Mouse (Mus musculus) heart, postnatal 14 days (tissue): ENCODE measurements around the gene Cnbd2. TPM values are rescaled to one million over a fixed set of nuclear protein-coding genes. Genes with fewer than 3 reads are reported as not detected.
"Not testable (repeated sequence)": the region's sequence is repeated elsewhere in the genome, so short reads cannot be mapped to it uniquely, and the experiment has no call there.

Experiments used
- DNase-seq, 2 experiments: peaks; one replicate each; pipeline ENCODE4 v3.0.0; 2021 to 2022
- intact Hi-C: fragments of 180-260 bp; cut with DNase I; formaldehyde crosslinking; loops from one replicate; pipeline ENCODE4 v1.15.1; 2025
- total RNA-seq, 2 experiments: library from RNA; stranded (reverse); gene quantifications; 2 replicates each; pipeline ENCODE4 v1.2.3; 2021

Gene Cnbd2
- total RNA-seq, 2 experiments from 2014 or later, result 0.91 to 1.5 TPM

DNA sequence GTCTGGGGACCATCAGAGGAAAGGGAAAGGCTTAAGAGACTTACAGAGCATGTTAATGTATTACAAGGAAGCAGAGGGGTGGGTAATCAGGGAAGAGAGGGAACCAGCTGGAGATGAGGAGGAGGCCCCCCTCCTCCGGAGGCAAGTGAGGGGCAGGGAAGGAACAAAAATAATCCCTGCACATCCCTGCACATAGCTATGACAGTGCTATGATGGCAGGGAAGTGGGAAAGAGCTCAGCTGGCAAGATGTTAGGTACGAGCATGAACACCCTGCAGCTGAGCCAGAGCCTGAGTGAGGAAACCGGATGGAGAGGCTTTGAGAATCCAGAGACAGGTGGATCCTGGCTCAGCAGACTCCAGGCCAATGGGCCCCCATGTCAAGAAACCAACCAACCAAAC is 56.4 kb downstream of the Cnbd2 start:
- intact Hi-C loops, result no loop called here

DNA sequence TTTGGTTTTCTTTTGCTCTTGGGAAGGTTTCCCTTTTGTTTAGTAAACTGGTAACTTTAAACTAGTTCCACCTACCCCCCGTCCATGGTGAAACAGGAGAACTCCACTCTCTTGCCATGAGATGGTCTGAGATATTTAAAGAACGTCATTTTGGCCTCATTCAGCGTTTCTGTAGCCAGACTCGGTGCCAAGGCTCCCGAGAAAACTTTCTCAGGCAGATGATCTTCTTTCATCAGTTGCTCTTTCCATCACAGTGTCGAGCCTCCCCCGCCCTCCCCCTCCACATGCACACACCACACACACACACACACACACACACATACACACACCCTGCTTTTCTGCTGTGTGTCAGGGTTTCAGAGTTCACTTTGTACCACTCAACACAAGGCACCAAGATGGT is 58.8 kb downstream of the Cnbd2 start:
- intact Hi-C loops, result no loop called here
- DNase-seq, result no peak

More for the DNA sequence above, 56.4 kb downstream of the Cnbd2 start:
- DNase-seq, result no peak

DNA sequence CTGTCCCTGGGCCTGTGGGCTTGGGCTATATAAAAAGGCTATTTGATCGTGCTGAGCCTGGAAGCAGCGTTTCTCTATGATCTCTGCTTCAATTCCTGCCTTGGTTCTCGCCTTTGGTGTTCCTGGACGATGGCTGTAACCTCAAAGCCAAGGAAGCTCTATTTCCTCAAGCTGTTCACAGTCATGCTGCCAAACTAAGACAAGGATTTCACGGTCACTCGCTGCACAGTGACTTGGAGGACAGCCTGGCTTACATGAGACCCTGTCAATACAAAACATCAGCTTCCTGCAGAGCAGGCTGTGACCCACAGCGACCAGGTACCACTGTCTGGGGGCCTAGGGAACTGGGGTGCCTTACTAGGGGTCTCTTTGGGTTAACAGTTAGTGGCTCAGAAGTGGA is 64.9 kb downstream of the Cnbd2 start:
- DNase-seq, result no peak
- intact Hi-C loops, result no loop called here

DNA sequence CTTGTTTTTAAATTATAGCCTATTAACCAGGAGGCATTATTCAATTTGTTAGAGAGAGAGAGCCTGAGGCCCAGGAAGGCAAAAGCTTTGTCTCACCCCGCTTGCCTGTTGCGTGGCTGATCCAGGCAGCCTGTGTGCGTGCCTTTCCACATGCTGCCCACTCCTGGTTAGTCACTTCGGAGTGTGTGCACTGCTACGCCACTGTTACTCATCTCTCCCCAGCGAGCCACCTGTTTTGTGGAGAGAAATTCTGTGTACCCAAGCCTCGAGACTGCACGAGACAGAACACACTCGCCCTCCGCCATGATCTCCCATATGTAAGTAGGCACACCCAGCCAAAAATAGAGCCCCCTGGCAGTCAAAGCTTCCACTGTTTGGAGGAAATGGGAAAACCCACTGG is 67.8 kb downstream of the Cnbd2 start:
- intact Hi-C loops, result no loop called here
- DNase-seq, result no peak

DNA sequence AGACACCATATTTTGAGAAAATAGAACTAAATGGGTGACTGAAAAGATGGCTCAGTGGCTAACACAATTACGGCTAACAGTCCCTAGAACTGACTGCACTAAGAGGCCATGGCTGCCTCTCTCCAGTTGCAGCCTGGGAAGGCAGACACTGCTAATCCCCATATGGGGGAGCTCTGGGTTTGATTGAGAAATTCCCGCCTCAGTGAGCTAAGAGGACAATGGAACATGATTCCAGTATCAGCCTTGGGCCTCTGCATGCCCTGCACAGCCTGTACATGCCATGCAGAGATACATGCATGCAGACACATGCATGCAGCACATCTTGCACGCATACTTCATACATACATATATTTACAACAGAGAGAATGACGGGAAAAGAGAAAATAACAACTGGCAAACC is 69.3 kb downstream of the Cnbd2 start:
- no peak for DNase-seq
- intact Hi-C loops, result no loop called here

DNA sequence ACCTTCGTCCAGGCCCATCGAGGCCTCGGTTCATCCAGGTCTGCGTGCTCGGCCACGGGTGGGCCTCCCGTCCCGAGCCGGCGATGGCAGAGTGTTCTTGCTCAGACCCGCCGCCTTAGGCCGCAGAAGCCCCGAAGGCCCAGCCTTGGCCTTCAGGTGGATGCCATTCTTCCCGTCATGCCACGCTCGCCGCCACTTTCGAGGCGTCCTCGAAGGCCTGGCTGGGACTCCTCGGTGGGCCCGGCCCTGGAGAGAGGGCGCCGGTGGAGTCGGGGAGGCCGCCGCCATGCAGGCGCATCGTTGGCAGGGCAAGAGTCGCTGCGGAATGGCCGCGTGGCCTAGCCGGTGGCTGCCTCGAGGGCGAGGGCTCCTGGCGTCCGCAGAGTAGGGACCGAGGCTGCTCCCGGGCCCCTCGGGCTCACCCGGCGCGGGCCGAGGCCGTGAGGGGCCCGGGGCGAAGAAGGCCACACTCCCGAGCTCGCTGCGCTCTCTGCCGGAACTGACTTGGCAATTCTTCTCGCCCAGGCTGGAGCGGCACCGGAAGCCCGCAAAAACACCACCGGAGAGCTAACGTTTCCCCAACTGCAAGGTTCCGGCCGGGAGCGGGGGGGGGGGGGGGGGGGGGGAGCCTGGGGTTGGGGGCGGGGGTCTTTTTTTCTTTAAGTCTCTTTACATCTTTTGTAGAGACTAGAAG is 80.5 kb downstream of the Cnbd2 start:
- intact Hi-C loops, result loop anchor here (5.0 kb wide), 1 partner anchor 70 kb away; no protein-coding TSS in a partner anchor
- DNase-seq, result peak; percentile 74 to 82

DNA sequence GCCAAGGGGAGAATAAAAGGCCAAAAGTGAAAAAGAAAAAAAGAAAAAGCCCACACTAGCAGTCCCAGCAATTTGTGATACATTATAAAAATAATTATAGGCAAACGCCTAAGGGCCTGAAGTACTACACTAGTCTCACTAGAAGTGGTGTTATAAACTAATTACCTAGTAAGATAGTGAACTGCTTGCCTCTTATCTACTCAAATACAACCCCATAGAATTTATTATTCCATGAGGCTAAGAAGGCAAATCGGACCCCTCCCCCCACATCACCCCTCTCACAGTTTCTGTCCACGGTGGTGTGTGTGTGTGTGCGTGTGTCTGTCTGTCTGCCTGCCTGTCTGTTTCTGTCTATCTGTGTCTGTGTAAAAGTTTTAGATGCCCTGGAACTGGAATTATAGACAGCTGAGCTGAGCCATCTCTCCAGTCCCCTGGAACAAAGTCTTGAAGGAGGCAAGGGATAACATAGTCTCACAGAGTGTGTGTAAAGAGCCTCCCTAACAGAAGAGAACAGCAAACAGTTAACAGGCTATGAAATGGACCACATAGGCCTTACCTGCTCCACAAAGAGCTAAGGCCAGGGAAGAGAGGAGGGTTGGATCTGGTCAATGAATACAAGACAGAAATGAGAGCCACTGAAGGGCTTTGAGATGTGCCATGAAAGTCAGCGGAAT is 81.2 kb downstream of the Cnbd2 start:
- DNase-seq, result no peak
- intact Hi-C loops, result loop anchor here (5.0 kb wide), 1 partner anchor 69 kb away; no protein-coding TSS in a partner anchor

DNA sequence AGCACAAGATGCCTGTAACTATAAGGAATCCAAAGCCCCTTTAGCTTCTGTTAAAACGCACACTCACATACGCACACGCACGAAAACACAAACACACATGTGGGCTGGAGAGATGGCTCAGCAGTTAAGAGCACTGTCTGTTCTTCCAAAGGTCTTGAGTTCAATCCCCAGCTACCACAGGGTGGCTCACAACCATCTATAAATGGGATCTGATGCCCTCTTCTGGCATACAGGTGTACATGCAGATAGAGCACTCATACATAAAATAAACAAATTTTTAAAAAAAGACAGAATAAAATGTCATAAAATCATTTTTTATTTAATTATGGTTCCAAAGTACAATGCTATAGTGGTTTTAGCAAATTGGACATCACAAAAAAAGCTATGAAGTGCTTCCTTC is 82.2 kb downstream of the Cnbd2 start:
- intact Hi-C loops, result loop anchor here (5.0 kb wide), 1 partner anchor 68 kb away; no protein-coding TSS in a partner anchor
- DNase-seq, result no peak

DNA sequence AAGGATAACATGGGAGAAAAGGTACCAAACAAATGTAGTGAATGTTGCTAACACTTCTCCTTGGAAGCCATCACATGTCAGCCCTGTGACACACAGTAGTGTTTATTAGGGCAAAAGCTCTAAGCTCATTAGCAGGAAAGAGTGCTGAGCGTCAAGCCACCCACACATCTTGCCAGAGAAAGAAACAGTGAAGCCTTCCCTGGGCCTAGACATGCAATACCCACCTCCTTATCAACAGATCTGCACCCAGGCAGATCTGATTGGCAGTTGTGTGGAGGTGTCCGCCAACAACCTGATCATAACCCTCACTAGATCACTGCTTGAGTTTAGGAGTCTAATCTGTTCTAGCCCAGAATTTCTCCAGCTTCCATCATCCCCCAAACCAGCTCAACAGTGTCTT is 84.0 kb downstream of the Cnbd2 start:
- DNase-seq, result no peak
- intact Hi-C loops, result no loop called here

DNA sequence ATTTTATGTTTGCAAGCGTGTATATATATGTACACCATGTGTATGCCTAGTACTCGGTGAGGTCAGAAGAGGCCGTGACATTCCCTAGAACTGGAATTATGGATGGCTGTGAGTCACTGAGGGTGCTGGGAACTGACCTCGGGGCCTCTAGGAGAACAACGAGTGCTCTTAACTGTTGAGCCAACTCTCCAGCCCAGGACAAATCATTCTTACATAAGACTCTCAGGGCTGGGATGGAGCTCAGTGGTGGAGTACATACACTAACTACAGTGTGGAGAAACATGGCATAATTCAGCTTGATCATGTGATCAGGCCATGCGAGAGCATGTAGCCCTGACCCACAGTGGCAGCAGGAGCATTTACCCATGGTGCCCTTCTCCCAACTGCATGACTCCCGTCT is 85.9 kb downstream of the Cnbd2 start:
- no peak for DNase-seq
- intact Hi-C loops, result no loop called here

DNA sequence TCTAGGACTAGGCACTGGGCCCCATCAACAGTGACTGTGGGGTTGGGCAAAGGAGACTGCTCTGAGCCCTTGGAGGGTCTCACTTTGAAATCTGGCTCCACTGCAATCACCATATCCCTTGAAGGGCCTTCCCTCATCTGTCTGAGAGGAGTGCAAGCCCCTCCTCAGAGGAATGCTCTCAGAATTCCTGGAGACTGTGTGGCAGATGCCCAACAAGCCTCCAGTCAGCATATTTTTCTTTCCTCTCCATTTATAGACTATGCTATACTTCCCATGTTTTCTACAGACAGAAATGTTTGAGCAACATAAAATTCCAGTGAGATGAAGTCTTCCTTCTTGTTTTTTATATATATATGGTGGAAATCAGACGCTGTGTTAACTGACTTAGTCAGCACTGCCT is 87.4 kb downstream of the Cnbd2 start:
- no peak for DNase-seq
- intact Hi-C loops, result no loop called here

DNA sequence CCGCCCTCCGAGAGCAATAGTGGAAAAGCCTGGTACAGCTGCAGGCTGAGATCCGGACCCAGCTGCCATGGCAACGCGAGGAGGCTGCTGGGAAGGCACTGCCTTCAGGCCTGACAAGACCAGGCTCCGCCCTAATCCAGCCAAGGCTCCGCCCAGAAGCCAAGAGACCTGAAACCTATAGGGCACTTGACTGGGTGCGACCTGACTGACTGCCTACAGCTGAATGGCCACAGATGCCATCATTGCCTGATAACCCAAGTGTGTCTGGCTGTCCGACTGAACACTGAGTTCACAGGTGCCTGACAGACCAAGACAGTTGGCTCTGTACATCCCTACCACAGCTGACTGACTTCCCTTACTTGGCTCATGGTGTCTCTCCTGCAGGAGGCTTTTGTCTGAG is 89.2 kb downstream of the Cnbd2 start:
- no peak for DNase-seq
- intact Hi-C loops, result no loop called here

DNA sequence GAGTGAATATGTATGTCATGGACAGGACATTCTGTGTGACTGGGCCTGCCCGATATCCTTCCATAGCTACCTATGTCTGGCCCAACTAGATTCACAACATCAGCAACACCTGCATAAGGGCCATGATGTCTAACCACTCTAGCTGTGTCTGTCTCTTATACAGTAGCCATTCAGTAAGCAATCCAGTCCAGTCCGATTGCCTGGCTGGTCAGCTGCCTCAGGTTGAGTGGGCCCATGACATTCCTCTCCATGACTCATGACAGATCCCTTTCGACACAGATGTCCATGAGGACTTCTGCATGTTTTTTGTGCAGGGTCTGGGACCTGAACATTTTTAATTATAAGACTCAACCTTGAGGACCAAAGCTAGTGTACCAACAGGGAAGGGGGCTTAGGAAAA is 89.9 kb downstream of the Cnbd2 start:
- intact Hi-C loops, result no loop called here
- no peak for DNase-seq

DNA sequence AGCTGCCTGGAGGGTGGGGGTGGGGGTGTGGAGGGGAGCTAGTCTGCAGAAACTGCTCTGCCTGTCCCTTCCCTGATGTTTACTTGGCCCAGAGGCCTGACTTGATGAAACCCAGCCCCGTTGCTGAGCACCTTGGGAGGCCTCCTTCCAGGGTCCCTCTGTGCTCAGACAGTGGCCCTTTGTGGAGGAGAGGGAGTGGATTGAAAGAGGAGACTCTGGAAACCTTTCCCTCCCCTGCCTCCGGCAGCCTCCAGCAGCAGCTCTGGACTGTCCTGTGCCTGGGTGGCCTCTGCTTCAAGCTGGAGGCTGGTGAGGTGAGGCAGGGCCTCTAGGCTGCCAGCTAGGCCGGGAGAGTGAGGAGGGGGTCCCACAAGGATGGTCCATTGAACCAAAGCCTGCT is 94.9 kb downstream of the Cnbd2 start:
- intact Hi-C loops, result no loop called here
- no peak for DNase-seq

DNA sequence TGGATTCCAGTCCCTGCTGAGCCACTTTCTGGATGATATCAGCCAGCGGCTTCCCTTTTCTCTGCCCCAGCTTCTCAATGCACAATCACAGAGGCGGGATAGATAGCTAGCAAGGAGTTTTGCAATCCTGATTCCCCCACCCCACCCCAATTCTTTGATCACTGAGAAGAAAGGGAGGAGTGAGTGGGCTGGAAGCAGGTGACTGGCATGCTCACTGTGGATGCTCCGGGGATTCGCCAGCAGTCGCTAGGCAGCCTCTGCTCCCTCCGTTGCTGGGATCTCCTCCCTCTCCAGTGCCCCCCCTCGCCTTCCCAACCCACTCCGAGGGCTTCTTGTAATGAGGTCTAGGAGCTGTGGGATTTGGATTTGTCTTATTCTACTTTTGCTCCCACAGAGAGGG is 96.1 kb downstream of the Cnbd2 start:
- intact Hi-C loops, result no loop called here

DNA sequence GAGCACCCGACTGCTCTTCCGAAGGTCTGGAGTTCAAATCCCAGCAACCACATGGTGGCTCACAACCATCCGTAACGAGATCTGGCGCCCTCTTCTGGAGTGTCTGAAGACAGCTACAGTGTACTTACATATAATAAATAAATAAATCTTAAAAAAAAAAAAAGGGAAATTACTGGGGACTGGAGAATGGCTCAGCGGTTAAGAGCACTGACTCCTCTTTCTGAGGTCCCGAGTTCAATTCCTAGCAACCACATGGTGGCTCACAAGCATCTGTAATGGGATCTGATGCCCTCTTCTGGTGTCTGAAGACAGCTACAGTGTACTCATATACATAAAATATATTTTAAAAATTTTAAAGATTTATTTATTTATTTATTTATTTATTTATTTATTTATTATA is 99.2 kb downstream of the Cnbd2 start:
- DNase-seq, intact Hi-C loops: not testable (repeated sequence)

More for the DNA sequence above, 96.1 kb downstream of the Cnbd2 start:
- DNase-seq, result no peak

DNA sequence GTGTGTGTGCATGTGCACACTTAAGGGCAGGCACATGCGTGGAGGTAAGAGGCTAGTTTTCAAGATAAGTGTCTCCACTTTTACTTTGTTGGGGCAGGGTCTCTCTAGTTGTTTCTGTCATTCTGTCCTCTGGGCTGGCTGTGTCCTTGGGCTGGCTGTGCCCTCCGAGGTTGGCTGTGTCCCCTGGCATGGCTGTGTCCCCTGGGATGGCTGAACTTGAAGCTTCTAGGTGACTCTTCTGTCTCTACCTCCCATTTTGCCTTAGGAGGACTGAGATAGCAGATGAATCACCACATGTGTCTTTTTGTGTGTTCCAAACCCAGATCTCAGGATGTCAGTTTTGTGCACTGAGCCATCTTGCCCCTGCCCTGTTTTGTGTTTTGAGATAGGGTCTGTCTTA is 102.9 kb downstream of the Cnbd2 start:
- intact Hi-C loops, result no loop called here
- no peak for DNase-seq

DNA sequence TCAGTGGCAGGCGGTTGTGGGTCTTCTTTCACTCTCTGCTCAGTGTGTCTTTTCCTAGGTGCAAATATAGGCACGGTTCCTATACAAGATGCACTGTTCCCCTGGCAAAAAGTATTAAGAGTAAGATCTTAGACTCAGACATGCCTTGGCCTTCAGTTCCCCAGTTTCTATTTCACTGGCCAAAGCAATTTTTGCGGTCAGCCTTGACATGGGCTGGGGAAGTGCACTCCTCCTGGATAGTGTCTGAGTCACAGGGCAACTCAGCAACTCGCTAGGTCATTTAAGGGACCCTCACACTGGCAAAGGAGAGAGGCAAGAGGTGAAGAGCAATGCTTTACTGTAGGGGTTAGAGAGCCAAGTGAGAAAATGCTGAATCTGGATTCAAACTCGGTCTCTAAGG is 103.6 kb downstream of the Cnbd2 start:
- intact Hi-C loops, result no loop called here
- DNase-seq, result no peak

DNA sequence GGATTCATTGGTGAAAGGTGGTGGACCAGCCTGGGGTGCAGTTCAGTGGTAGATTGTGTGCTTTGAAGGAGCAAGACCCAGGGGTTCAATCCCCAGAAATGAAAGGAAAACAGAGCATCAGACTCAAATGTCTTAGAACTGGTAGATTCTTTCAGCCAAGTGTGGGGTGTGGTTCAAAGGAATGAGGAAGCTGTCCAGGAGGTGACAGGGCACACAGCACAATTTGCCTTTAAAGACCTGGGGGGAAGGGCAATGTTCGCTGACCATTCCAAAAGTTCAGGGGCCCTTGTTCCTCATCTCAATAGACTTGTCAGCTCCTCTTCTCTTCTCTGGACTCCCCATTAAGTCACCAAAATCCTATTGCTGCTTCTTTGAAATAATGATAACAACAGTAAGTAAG is 105.1 kb downstream of the Cnbd2 start:
- intact Hi-C loops, result no loop called here
- DNase-seq, result no peak

DNA sequence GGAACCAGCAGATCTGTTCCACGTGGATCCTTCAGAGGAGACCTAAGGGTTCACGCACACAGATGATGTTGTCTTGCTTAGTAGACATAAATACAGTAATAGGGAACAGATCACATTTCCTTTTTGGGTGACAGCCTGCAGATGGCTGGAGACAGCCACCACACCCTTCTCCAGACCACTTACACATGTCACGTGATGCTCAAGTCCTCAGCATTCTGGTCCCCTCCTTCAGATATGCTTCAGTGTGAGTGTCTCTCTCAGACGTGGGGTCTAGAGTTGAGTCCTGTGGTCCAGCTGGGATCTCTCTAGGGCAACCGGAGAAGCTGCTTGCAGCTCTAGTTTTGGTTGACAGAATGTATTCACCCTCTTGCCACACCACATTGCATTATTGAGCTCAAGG is 106.4 kb downstream of the Cnbd2 start:
- intact Hi-C loops, result no loop called here
- no peak for DNase-seq

DNA sequence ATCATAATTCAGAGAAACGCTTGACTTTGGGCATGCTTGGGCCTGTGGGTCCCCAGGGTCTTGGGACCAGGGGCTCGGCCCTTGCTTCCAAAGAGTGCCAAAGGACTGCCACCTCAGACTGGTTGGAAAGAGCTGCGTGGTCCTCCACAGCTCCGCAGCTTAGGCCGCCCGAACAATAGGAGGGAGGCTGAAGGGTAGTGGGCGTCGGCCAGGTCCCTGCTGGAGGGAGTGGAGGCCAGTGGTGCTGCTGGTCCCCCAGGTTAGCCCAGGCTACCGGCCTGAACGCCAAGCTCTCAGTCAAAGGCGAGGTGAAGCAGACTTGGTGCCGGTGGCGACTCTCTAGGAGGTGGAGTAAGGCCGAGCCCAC is 108.2 kb downstream of the Cnbd2 start:
- intact Hi-C loops, result loop anchor here (5.0 kb wide), 1 partner anchor 77 kb away; no protein-coding TSS in a partner anchor
- DNase-seq, result no peak

DNA sequence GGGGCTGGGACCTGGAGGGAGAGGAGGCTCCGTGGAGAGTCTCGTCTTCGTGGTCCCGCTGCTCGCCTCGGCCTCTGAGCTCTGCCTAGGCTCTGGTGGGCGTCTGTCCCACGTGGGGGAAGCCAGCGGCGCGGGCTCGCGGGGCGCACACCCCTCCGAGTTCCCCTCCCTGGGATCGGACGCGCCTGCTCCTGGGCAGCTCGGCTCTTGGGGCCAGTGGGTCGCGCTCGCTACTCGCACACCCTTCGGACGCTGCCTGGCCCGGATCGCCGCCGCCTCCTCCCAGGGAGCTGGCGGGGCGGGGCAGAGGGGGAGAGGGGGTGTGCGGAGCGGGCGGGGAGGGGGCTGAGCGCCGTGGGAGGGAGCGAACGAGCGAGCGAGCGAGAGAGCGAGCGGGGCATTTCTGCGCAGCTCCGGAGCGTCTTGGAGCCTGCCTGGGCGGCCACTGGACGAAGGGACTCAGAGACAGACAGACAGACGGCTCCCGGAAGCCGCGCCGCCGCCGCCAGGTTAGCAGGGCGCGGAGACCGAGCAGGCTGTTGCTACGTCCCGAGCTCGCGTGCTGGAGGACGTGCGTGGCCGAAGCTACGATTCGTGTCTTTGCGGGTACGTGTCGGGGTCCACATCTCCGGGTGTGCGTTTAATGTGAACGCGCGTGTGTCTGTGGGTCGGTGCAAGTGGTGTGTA is 108.7 kb downstream of the Cnbd2 start, which contains the start of gene Epb41l1:
Epb41l1 (plus strand) TSS at position 216 of the 687 bp plus-strand sequence.
- peak; percentile 67 to 70 for DNase-seq
- intact Hi-C loops, result loop anchor here (5.0 kb wide), 1 partner anchor 76 kb away; no protein-coding TSS in a partner anchor
